In the genomic region with DNA sequence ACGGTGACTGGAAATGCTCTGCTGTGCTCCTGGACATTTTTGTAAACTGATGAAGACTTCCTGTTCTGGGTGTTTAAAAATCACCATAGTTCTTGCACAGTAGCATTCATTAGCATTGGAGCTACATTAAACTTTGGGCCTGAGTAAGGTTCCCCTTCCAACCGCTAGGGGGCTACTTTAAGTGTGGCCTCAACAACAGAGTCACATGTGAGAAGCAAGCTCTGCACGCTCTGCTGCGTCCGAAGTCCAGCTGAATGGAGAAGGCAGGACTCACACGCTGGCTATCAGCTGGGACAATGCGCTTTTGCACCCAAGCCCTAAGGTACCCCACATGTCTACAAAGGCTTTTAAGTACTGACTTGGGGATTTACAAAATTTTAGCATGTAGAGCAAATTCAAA, we compare ENCODE assay signal across 8 mouse cellular contexts.
DNase-seq lines count a peak whose midpoint lies in the region; ATAC-seq lines count a peak whose summit lies in the region.

No protein-coding gene starts in this region.

- 52% methylated on average over 7 of the region's 7 CpGs for WGBS in neural tube, embryonic 15.5 days
- WGBS in midbrain, embryonic 13.5 days: 45% methylated on average over 7 of the region's 7 CpGs

- H3K9me3 ChIP-seq in neural tube, embryonic 15.5 days (replicated peaks): no peaks in the 10 kb centered on the region
- no peaks in the 10 kb centered on the region for H3K9me3 ChIP-seq in midbrain, embryonic 13.5 days

- H3K4me3 ChIP-seq in neural tube, embryonic 15.5 days (replicated peaks): no peak overlapping the region
- no peak overlapping the region for H3K4me3 ChIP-seq in midbrain, embryonic 13.5 days (replicated peaks)

- peak; percentile 38 for DNase-seq in neural tube, embryonic 10.5 days (ENCODE audit: extremely low spot score, low spot score)
- DNase-seq in c-Kit-positive CD71-positive TER-119-negative erythroid progenitor cells, embryonic 14.5 days (ENCODE audit: low read depth): peak; percentile 27
- peak; percentile 8 for DNase-seq in hindlimb bud, embryonic 11.5 days (ENCODE audit: extremely low spot score, low read depth, low spot score)
- DNase-seq in adrenal gland, adult (ENCODE audit: inconsistent age in 2 of 2, low spot score in 1 of 2): no peak
- DNase-seq in gastrocnemius, adult 8-10 months (ENCODE audit: low spot score in 2 of 2): no peak
- no peak for DNase-seq in thymus, postnatal 14 days

- no peak for ATAC-seq in neural tube, embryonic 15.5 days (ENCODE audit: low FRiP score)
- peak; percentile 63; the same call in 1 of the 2 replicates for ATAC-seq in midbrain, embryonic 13.5 days

- H3K27me3 ChIP-seq in neural tube, embryonic 15.5 days (replicated peaks): no peaks in the 10 kb centered on the region
- no peaks in the 10 kb centered on the region for H3K27me3 ChIP-seq in midbrain, embryonic 13.5 days

- no peak overlapping the region for H3K9ac ChIP-seq in neural tube, embryonic 15.5 days (replicated peaks)
- no peak overlapping the region for H3K9ac ChIP-seq in midbrain, embryonic 13.5 days (replicated peaks)

- H3K4me2 ChIP-seq in neural tube, embryonic 15.5 days: no peak overlapping the region
- H3K4me2 ChIP-seq in midbrain, embryonic 13.5 days (replicated peaks): no peak overlapping the region

- no peaks in the 10 kb centered on the region for H3K36me3 ChIP-seq in neural tube, embryonic 15.5 days
- no peaks in the 10 kb centered on the region for H3K36me3 ChIP-seq in midbrain, embryonic 13.5 days

- H3K27ac ChIP-seq in neural tube, embryonic 15.5 days (replicated peaks): no peak overlapping the region
- no peak overlapping the region for H3K27ac ChIP-seq in midbrain, embryonic 13.5 days

- H3K4me1 ChIP-seq in neural tube, embryonic 15.5 days: no peaks in the 10 kb centered on the region
- H3K4me1 ChIP-seq in midbrain, embryonic 13.5 days (replicated peaks): no peaks in the 10 kb centered on the region

Comparison
In these comparisons a context has a peak if more than half of its experiments do, and no peak if none do; other contexts are left out.
1. DNase-seq: peak in neural tube, embryonic 10.5 days (single experiment), c-Kit-positive CD71-positive TER-119-negative erythroid progenitor cells, embryonic 14.5 days (single experiment) and hindlimb bud, embryonic 11.5 days (single experiment); none in adrenal gland, adult (0 of 2), gastrocnemius, adult 8-10 months (0 of 2) and thymus, postnatal 14 days (single experiment).